Mouse (Mus musculus) hindbrain, embryonic 16.5 days (tissue): ENCODE results near the gene Polr2a. TPM values are rescaled to one million over a fixed set of nuclear protein-coding genes. Genes with fewer than 3 reads are reported as not detected.

Experiments
- ATAC-seq: fragments of 200-750 bp; cut with Nextera tagmentation; 2 replicates; pipeline ENCODE4 v1.8.0; 2017; ENCODE audit warnings: moderate TSS enrichment, moderate library complexity
- H3K27ac ChIP-seq: fragments of 300-500 bp; sonication (generic); 2 replicates; pipeline ENCODE4 v1.5.1; 2014; ENCODE audit warnings: low read depth, mild to moderate bottlenecking, control low read depth, low read length, moderate library complexity
- H3K27me3 ChIP-seq: fragments of 300-500 bp; sonication (generic); replicated peaks from 2 replicates; pipeline ENCODE4 v1.6.1; 2014; ENCODE audit warnings: low read length; ENCODE audit not compliant: control insufficient read depth, insufficient read depth
- H3K36me3 ChIP-seq: fragments of 300-500 bp; sonication (generic); 2 replicates; pipeline ENCODE4 v1.6.1; 2014; ENCODE audit warnings: mild to moderate bottlenecking, low read length, moderate library complexity, mixed read lengths; ENCODE audit not compliant: control insufficient read depth, insufficient read depth
- H3K4me1 ChIP-seq: fragments of 300-500 bp; sonication (generic); 2 replicates; pipeline ENCODE4 v1.6.1; 2014; ENCODE audit warnings: low read depth, low read length; ENCODE audit not compliant: control insufficient read depth, insufficient read depth
- H3K4me2 ChIP-seq: fragments of 300-500 bp; sonication (generic); 2 replicates; pipeline ENCODE4 v1.6.1; 2014; ENCODE audit warnings: mild to moderate bottlenecking, low read length, control low read depth, moderate library complexity
- H3K4me3 ChIP-seq: fragments of 300-500 bp; sonication (generic); 2 replicates; pipeline ENCODE4 v1.5.1; 2014; ENCODE audit warnings: mild to moderate bottlenecking, low read length, control low read depth, moderate library complexity
- H3K9ac ChIP-seq: fragments of 300-500 bp; sonication (generic); 2 replicates; pipeline ENCODE4 v1.6.1; 2014; ENCODE audit warnings: low read depth, mild to moderate bottlenecking, control low read depth, low read length, moderate library complexity
- H3K9me3 ChIP-seq: fragments of 300-500 bp; sonication (generic); 2 replicates; pipeline ENCODE4 v1.6.1; 2014; ENCODE audit warnings: mild to moderate bottlenecking, low read length, moderate library complexity; ENCODE audit not compliant: control insufficient read depth
- WGBS: fragments of 180-500 bp; shearing (Covaris S2); extraction: QIAGEN DNeasy Blood & Tissue Kit; methylation state at CpG from one replicate; pipeline ENCODE4 v1.1.7; 2014; 5-methylcytosine and 5-hydroxymethylcytosine counted together
- polyA plus RNA-seq: library from polyadenylated mRNA; unstranded; fragments of >200 nt; fragmentation: Nextera tagmentation; extraction: Ambion mirVana; gene quantifications from 2 replicates; pipeline ENCODE4 v1.2.1, GENCODE M21; 2015

The Polr2a gene
- polyA plus RNA-seq, 1 experiment from 2014 or later = 12.1 TPM

DNA sequence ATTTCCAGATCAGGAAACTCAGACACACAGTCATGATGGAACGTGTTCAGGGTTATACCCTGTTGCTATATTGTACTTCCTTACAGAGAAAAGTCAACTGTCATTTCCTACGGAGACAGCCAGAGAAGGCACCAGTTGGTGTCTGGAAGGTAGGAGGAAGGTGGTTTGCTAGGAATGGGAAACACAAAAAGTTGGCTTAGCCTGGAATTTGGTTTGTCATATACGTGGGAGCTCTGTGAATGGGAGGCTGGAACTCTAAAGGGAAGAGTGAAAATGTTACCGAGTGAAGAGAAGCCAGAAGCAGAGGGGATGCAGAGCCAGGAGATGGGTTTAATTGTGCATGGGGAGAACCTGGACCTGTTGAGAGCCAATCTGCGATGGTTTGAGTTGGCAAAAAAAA is 33.0 kb upstream of the Polr2a start:
- peaks cover 5% of the 10 kb centered on the region; the same call in 1 of the 2 replicates for H3K4me1 ChIP-seq
- no peak overlapping the region for H3K27ac ChIP-seq
- no peak overlapping the region for H3K4me3 ChIP-seq
- 72% methylated on average over 5 of the region's 5 CpGs for WGBS
- H3K9me3 ChIP-seq = no peaks in the 10 kb centered on the region
- no peak overlapping the region for H3K9ac ChIP-seq
- H3K27me3 ChIP-seq = peaks cover 4% of the 10 kb centered on the region; the same call in 1 of the 2 replicates
- ATAC-seq = no peak
- no peak overlapping the region for H3K4me2 ChIP-seq
- no peaks in the 10 kb centered on the region for H3K36me3 ChIP-seq

DNA sequence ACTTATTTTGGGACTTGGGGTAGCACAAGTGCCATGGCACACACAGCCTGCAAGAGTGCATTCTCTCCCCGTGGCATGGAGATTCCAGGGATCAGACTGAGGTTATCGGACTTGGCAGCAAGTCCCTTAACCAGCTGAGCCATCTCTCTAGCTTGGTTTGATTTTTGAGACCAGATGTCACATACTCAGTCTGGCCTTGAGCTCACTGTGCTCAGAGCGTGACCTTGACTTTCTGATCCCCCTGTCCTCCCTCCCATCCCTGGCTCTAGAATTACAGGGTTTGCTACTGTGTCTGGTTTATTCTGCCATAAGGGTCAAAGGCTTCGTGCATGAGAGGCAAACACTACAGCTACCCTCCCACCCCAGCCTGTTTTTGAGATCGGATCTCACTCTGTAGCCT is 31.0 kb upstream of the Polr2a start:
- Histone ChIP-seq H3K4me3 (no peak overlapping the region), H3K27me3 (0 out of 2 replicates have a peak, but pooled peaks cover 4% of the 10 kb centered on the region), H3K9ac (no peak overlapping the region), H3K4me1 (no peaks in the 10 kb centered on the region), H3K9me3 (no peaks in the 10 kb centered on the region), H3K36me3 (no peaks in the 10 kb centered on the region), H3K27ac (no peak overlapping the region), H3K4me2 (no peak overlapping the region)
- WGBS = 65% methylated on average over 5 of the region's 5 CpGs
- no peak for ATAC-seq

DNA sequence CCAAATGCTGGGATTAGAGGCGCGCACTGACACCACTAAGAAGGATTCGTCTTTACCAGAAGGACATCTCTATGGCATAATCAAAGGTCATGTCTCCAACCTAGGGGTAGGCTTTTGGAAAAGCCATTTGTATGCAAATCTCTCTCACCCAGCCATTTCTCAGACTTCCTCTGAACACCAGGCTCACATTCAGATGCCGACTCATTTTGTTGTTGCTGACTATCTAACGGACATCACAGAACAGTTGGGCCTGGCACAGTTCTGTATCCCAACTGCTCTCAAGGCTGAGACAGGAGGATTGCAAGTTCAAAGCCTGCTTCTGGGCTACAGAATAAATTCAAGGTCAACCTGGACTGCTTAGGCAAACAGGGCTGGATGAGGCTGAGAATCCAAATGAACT is 28.9 kb upstream of the Polr2a start:
- Histone ChIP-seq H3K27ac (no peak overlapping the region), H3K9me3 (no peaks in the 10 kb centered on the region), H3K4me1 (no peaks in the 10 kb centered on the region), H3K4me2 (no peak overlapping the region), H3K36me3 (no peaks in the 10 kb centered on the region), H3K9ac (no peak overlapping the region), H3K27me3 (no peaks in the 10 kb centered on the region), H3K4me3 (no peak overlapping the region)
- 85% methylated on average over 5 of the region's 5 CpGs for WGBS
- no peak for ATAC-seq

GRCm38 (mm10) chr11:69784793-69785272 is 26.4 kb upstream of the Polr2a start:
- H3K27ac ChIP-seq = no peak overlapping the region
- H3K4me3 ChIP-seq = no peak overlapping the region
- H3K4me1 ChIP-seq = no peaks in the 10 kb centered on the region
- H3K9ac ChIP-seq = no peak overlapping the region
- no peaks in the 10 kb centered on the region for H3K9me3 ChIP-seq
- no peaks in the 10 kb centered on the region for H3K36me3 ChIP-seq
- 48% methylated on average over 15 of the region's 15 CpGs for WGBS
- no peak overlapping the region for H3K4me2 ChIP-seq
- H3K27me3 ChIP-seq = no peaks in the 10 kb centered on the region
- no peak for ATAC-seq

- Histone ChIP-seq H3K9ac (no peak overlapping the region), H3K4me3 (no peak overlapping the region), H3K27me3 (no peaks in the 10 kb centered on the region), H3K27ac (no peak overlapping the region), H3K36me3 (peaks cover 5% of the 10 kb centered on the region), H3K9me3 (no peaks in the 10 kb centered on the region), H3K4me1 (no peaks in the 10 kb centered on the region), H3K4me2 (no peak overlapping the region)
- 29% methylated on average over 4 of the region's 4 CpGs for WGBS
- no peak for ATAC-seq
Observed at GRCm38 (mm10) chr11:69781828-69782227, 23.4 kb upstream of the Polr2a start.

- H3K4me1 ChIP-seq = no peaks in the 10 kb centered on the region
- ATAC-seq = no peak
- 47% methylated on average over 7 of the region's 7 CpGs for WGBS
- H3K4me2 ChIP-seq = no peak overlapping the region
- no peak overlapping the region for H3K27ac ChIP-seq
- no peak overlapping the region for H3K9ac ChIP-seq
- no peak overlapping the region for H3K4me3 ChIP-seq
- H3K9me3 ChIP-seq = no peaks in the 10 kb centered on the region
- H3K27me3 ChIP-seq = no peaks in the 10 kb centered on the region
- H3K36me3 ChIP-seq = peaks cover 12% of the 10 kb centered on the region
Observed at GRCm38 (mm10) chr11:69778985-69779384, 20.5 kb upstream of the Polr2a start.

DNA sequence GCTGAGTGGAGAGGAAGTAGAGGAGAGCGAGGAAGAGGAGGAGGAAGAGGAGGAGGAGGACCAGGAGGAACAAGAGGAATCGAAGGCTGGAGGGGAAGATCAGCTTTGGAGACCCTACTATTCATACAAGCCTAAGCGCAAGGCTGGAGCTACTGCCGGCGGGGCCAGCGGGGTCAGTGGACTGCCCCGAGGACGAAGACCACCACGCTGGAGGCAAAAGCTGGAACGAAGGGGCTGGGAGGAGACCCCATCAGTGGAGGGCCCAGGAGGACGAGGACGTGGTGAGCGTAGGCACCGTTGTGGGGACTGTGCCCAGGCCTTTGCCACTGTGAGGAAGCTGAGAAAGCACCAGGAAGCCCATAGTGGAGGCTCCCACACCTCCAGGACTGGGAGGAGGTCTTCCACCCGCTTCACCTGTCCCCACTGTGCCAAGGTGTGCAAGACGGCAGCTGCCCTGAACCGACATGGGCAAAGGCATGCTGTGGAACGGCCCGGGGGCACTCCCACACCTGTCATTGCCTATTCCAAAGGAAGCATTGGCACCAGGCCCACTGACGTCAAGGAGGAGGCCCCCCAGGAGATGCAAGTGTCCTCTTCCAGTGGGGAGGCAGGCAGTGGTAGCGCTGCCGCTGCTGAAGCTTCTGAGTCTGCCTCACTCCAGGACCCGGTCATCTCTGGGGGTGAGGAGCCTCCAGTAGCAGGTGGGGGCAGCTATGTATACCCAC is 20.0 kb upstream of the Polr2a start:
- no peaks in the 10 kb centered on the region for H3K27me3 ChIP-seq
- H3K4me2 ChIP-seq = no peak overlapping the region
- H3K9ac ChIP-seq = no peak overlapping the region
- H3K4me3 ChIP-seq = no peak overlapping the region
- H3K36me3 ChIP-seq = peaks cover 12% of the 10 kb centered on the region
- H3K27ac ChIP-seq = no peak overlapping the region
- no peaks in the 10 kb centered on the region for H3K9me3 ChIP-seq
- H3K4me1 ChIP-seq = no peaks in the 10 kb centered on the region
- no peak for ATAC-seq
- 62% methylated on average over 23 of the region's 23 CpGs for WGBS

GRCm38 (mm10) chr11:69777504-69778257 is 19.2 kb upstream of the Polr2a start:
- WGBS = 61% methylated on average over 26 of the region's 26 CpGs
- Histone ChIP-seq H3K9ac (no peak overlapping the region), H3K36me3 (peaks cover 12% of the 10 kb centered on the region), H3K27ac (no peak overlapping the region), H3K4me3 (no peak overlapping the region), H3K4me2 (no peak overlapping the region), H3K4me1 (no peaks in the 10 kb centered on the region), H3K27me3 (no peaks in the 10 kb centered on the region), H3K9me3 (no peaks in the 10 kb centered on the region)
- ATAC-seq = no peak; the same call in 1 of the 2 replicates

DNA sequence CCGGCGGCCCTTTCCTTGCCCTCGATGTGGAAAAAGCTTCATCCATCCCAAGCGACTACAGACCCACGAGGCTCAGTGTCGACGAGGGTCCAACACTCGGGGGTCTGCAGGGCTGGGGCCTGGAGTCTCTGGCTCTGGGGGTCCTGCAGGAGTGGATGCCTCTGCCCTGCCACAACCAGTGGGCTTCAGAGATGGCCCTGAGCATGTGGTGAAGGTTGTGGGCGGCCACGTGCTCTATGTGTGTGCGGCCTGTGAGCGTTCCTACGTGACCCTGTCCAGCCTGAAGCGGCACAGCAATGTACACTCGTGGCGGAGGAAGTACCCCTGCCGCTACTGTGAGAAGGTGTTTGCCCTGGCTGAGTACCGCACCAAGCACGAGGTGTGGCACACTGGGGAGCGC is 18.1 kb upstream of the Polr2a start:
- H3K36me3 ChIP-seq = peaks cover 12% of the 10 kb centered on the region
- no peak overlapping the region for H3K4me2 ChIP-seq
- no peaks in the 10 kb centered on the region for H3K9me3 ChIP-seq
- no peak for ATAC-seq
- no peak overlapping the region for H3K4me3 ChIP-seq
- 88% methylated on average over 19 of the region's 20 CpGs for WGBS
- no peak overlapping the region for H3K27ac ChIP-seq
- no peaks in the 10 kb centered on the region for H3K27me3 ChIP-seq
- H3K4me1 ChIP-seq = no peaks in the 10 kb centered on the region
- no peak overlapping the region for H3K9ac ChIP-seq
